Mouse (Mus musculus) activated CD4-positive, CD25-positive, alpha-beta regulatory T cell, adult 4 months (primary cell): ENCODE results near the gene Spata13. TPM values are rescaled to one million over a fixed set of nuclear protein-coding genes. Genes with fewer than 3 reads are reported as not detected.

Source experiments
- ATAC-seq: one replicate; pipeline ENCODE4 v1.8.0; 2017
- polyA plus RNA-seq, 2 experiments: library from polyadenylated mRNA; unstranded; fragments of 100-300 nt; shearing (Covaris generic); gene quantifications; one replicate each; pipeline ENCODE4 v1.2.1; 2017

Spata13 gene
- polyA plus RNA-seq, 2 experiments from 2014 or later: 85.7 to 107 TPM

DNA sequence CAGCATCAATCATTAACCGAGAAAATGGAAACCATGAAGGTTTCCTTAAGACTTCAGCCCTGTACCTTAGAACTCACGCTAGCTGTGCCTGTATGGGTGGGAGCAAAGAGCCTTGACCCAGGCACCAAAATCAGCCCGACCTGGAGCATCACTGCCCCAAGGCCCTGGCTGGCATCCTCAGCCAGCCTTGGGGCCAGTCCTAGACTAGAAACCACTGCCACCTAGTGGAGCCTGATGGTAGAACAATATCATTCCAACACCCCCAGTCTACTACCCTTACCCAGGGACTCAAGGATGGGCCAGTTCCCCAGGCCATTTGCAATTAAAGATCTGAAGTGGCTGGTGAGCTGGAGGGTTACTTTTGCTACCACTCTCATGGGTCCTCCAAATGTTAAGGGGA lies 156.3 kb downstream of the Spata13 start:
- ATAC-seq: peak; percentile 71

DNA sequence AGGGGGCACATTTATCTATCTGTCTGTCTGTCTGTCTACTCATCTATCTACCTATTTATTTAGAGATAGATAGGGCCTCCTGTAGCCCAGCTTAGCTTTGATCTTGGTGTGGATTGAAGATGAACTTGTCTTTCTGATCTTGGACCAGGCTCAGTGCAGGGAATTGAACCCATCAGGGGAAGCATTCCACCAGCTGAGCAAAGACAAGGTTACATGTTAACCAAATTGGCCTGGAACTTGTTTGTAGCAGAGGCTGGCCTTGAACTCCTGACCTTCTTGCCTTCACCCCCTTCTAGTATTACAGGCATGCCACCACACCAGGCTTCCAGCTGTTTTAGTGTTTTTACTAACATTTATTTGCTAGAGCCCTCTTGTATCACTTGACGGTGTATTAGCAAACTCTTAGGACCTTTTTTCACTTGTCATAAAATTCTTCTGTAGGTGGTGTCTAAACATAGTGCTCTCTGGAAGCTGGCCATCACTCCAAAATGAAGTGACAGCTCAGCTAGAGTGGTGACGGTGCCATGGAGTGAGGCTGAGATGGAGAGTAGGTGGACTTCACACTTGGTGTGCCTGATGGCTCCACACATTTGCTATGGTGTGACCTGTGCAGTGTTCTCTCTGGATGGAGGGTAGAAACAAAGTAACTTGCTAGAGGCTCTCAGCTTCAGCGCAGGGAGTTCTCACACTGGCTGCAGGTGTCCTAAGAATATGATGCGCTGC lies 163.0 kb downstream of the Spata13 start:
- ATAC-seq: no peak

DNA sequence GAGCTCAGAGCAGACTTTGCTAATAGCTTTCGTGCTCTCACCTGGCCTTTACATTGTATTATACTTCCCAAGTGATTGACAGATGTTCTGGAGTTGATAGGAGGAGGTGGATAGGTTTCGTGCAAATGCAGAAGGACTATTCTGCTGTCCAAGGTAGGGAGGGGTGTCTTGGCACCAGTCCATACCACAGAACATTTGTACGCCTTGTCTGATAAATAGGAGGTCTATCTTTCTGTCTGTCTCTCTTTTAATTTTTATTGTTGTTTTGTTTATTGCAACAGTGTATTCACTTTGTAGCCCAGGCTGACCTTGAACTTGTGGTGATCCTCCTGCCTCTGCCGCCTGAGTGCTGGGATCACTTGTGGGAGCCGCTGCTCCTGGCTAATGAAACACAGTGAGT lies 163.8 kb downstream of the Spata13 start:
- no peak for ATAC-seq

DNA sequence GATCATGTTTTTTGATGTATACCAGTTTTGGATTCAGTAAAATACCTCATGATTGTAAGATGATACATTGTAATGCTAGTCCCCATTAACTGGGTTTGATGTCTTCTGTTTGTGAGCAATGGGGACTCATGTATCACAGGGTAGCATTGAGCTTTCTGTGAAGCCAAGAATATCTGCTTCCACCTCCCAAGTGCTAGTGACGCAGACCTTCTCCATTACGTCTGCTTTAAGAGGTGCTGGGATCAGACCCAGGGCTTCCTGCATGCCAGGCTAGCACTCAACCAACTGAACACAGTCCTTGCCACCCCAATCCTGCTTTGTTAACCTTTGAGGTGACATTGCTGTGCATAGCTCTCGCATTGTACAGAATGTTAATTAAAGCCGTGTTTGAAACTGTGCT lies 164.9 kb downstream of the Spata13 start:
- no peak for ATAC-seq

DNA sequence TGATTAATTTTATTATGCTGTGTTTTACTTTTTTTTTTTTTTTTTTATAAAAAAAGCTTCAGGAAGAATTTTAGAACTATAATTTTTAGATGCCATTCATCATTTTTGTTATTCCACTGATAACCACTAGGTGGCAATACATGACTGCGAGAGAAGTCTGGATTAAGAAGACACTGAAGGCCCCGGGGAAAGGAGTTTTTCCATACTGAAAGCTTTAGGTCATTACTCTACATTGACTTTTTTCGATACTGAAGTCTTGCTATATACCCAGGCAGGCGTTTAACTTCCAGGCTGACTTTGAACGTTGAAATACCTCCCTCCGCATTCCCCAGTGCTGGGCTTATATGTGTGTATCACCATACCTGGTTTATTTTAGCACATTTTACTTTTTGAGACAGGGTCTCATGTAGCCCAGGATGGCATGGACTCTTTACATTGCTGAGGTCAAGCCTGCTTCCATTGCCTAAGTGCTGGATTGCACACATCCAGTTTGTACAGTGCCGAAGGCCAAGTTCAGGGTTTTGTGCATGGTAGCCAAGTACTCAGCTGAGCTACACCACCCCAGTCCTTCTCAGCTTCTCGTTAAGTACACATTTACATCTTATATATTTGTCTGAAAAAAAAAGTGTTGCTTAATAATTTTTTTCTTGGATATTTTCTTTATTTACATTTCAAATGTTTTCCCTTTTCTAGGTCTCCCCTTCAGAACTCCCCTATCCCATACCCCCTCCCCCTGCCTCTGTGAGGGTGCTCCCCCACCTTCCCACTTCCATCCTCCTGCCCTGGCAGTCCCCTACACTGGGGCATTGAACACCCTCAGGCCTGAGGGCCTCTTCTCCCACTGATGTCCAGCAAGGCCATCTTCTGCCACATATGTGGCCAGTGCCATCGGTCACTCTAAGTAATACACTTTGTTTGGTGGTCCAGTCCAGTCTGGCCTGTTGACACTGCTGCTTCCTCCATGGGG lies 166.2 kb downstream of the Spata13 start:
- peak; percentile 54 for ATAC-seq

DNA sequence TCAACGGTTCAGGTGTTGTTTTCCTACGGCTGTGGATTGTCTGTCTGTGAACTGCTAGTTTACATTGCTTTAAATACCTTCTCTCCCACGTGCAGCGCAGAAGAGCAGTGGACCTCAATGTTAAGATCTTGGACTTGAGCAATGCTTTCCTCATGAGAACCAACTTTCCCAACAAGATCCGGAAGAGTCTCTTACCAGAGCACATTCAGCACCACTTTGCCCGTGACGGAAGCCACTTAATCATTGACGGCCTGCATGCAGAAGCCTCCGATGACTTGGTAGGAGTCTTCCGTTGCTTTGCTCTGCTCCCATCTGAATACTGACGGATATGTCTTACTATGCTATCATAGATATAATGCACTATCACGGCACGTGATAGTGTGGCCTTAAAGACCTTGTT lies 168.2 kb downstream of the Spata13 start:
- ATAC-seq: no peak

DNA sequence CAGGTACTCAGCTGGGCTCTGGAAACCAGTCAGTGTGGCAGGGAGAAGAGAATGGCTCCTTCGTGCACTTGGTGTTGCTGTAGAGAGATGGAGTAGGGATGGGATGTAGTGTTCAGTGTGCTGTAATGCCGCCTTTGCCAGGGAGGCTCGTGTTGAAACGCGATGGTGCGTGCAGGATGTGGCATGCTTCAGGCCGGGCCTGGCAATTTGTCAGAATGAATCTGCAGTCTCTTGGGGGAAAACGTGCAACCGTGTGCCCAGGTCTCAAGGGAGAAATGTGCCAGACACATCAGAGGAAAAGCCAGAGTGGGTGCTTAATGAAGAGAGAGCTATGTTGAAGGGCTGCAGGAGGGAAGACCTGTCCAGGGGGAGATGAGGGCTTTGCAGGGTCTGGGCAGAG lies 171.2 kb downstream of the Spata13 start:
- ATAC-seq: no peak

DNA sequence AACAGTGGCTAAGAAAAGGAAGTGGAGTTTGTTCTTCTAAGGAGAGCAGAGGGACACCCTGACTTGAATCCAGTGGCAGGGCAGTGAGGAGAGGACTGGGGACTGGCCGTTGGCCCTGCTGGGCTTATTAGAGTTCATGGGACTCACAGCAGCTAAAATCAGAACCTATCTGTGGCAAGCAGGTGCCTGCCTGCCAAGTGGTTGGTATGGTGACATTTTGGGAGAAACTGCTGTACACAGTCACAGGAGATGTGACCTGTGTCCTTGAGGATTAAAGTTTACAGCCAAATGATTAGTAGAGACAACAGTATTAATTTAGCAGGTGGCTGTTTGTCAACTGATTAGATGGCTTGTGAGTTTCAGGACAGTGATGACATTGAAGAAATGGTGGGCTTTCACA lies 172.1 kb downstream of the Spata13 start:
- ATAC-seq: no peak

DNA sequence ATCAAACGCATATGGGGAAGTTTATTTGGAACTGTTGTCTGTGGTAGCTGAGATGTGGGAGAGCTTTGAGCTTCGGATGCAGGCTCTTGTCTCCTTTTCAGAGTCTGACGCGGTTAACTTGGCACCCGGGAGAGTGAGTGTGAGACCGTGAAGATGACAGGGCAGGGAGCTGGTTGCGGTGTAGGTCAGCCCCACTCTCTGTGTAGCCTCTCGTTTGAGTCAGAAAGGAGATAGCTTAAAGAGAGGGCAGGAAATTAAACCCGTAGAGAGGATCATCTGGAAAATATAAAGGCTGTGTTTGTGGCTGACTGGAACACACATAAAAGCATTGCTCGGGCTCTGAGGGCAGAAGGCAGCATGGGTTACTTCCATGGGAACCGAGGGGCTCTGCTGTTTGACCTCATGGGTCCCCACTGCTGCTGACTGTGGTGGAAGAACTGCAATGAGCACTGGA lies 173.1 kb downstream of the Spata13 start:
- ATAC-seq: no peak

DNA sequence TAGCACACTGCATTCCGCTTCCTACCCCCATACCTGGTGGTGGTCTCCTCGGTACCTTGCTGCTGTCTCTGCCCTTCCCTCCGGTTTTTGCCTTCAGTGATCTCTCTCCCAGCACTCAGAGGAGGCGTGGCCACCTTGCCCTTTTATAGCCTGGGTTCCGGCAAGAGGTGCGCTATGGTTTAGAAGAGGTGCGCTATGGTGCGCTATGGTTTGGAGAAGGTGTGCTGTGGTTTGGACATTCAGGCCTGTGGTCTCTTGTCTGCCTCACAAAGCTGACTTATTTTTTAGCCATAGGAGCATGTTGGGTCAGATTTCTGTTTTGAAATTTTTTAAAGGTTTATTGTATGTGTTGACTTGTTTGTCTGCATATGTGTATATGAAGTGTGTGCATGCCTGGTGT lies 176.1 kb downstream of the Spata13 start:
- ATAC-seq: no peak

DNA sequence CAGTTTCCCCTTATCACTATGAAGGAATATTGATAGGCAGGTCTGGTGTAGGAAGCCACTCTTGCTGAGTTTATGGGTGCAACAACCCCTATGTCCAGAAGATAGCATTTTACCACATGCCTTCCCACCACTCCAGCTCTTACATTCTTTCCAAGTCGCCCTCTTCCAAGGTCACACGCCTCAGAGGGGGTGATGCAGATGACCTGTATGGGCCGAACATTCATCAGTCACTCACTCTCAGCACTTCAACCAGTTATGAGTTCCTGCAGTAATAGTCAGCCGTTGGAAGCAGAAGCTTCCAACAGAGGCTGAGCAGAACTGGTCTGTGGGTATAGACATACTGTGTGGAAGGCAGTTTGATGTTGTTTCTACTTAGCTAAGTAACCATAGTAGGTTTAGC lies 177.7 kb downstream of the Spata13 start:
- no peak for ATAC-seq

Other genes with a start within 250 kb of the Spata13 start
- not detected for gene C1qtnf9, start 134.1 kb downstream of the Spata13 start, polyA plus RNA-seq
- gene Mipep, start 150.6 kb downstream of the Spata13 start, polyA plus RNA-seq: 1 to 10 TPM; 1.2 to 1.5 TPM